Mouse (Mus musculus) bone marrow macrophage, adult 2 months (primary cell): ENCODE measurements around the gene Foxm1.

Source experiments
- CTCF ChIP-seq: IDR thresholded peaks from 2 replicates; pipeline ENCODE4 v1.5.1; 2012; ENCODE audit warnings: low read depth, mild to moderate bottlenecking, low read length, moderate library complexity
- POLR2A ChIP-seq: IDR thresholded peaks from 2 replicates; pipeline ENCODE4 v1.6.1; 2012; ENCODE audit warnings: mild to moderate bottlenecking, low read depth, low read length, borderline replicate concordance

DNA sequence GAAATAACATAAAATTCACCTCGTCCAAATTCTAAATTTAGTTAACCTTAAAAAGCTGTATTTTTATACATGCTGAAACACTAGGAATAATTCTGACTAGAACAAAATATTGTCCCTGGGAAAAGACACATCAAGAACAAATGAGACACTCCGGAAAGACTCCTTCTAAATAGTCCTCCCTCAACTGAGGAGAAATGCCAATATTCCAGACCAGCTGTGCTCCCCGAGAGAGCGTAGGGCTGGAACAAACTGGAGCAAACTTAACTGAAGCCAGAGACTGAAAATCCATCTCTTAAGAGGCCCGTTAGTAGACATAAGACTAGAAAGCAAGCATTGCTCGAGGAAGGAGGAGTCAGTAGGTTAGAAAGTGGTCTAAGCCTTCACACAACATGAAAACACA is 16.0 kb upstream of the Foxm1 start:
- no peak for TF ChIP-seq CTCF
- no peak for TF ChIP-seq POLR2A
